Mouse (Mus musculus) forebrain, postnatal 0 days (tissue): ENCODE data around the gene Magohb. TPM values are rescaled to one million over a fixed set of nuclear protein-coding genes. Genes with fewer than 3 reads are reported as not detected.
A peak's percentile ranks its signal among the peaks of the same experiment; 100 is the strongest.
"Not testable (repeated sequence)": the region's sequence is repeated elsewhere in the genome, so short reads cannot be mapped to it uniquely, and the experiment has no call there.

Experiments
- ATAC-seq: fragments of 200-750 bp; cut with Nextera tagmentation; 2 replicates; pipeline ENCODE4 v1.8.0; 2017; ENCODE audit warnings: mild to moderate bottlenecking, moderate library complexity
- DNase-seq: peaks from one replicate; pipeline ENCODE4 v3.0.0-alpha.2; 2015
- H3K27ac ChIP-seq: fragments of 300-500 bp; sonication (generic); 2 replicates; pipeline ENCODE4 v1.5.1; 2014; ENCODE audit warnings: low read depth, mild to moderate bottlenecking, antibody characterized with exemption, low read length, moderate library complexity, mixed read lengths
- H3K27me3 ChIP-seq: fragments of 300-500 bp; sonication (generic); 2 replicates; pipeline ENCODE4 v1.6.1; 2014; ENCODE audit warnings: mild to moderate bottlenecking, low read length, mixed read lengths; ENCODE audit not compliant: insufficient read depth
- H3K36me3 ChIP-seq: fragments of 300-500 bp; sonication (generic); 2 replicates; pipeline ENCODE4 v1.6.1; 2014; ENCODE audit warnings: mild to moderate bottlenecking, moderate library complexity; ENCODE audit not compliant: insufficient read depth
- H3K4me1 ChIP-seq: fragments of 300-500 bp; sonication (generic); 2 replicates; pipeline ENCODE4 v1.6.1; 2014; ENCODE audit warnings: antibody characterized with exemption; ENCODE audit not compliant: insufficient read depth
- H3K4me2 ChIP-seq: fragments of 300-500 bp; sonication (generic); 2 replicates; pipeline ENCODE4 v1.6.1; 2014; ENCODE audit warnings: low read depth, mild to moderate bottlenecking, moderate library complexity
- H3K4me3 ChIP-seq: fragments of 300-500 bp; sonication (generic); 2 replicates; pipeline ENCODE4 v1.5.1; 2014; ENCODE audit warnings: low read depth, low read length, mixed read lengths
- H3K9ac ChIP-seq: fragments of 300-500 bp; sonication (generic); 2 replicates; pipeline ENCODE4 v1.6.1; 2014; ENCODE audit warnings: mild to moderate bottlenecking
- H3K9me3 ChIP-seq: fragments of 300-500 bp; sonication (generic); 2 replicates; pipeline ENCODE4 v1.6.1; 2016; ENCODE audit warnings: low read length
- CTCF ChIP-seq: sonication (generic); IDR thresholded peaks from 2 replicates; pipeline ENCODE4 v1.5.1; 2016; ENCODE audit warnings: antibody characterized with exemption, control low read depth, low read depth
- WGBS: fragments of 180-500 bp; shearing (Covaris S2); extraction: QIAGEN DNeasy Blood & Tissue Kit; methylation state at CpG from one replicate; pipeline ENCODE4 v1.1.7; 2014; 5-methylcytosine and 5-hydroxymethylcytosine counted together
- polyA plus RNA-seq: library from polyadenylated mRNA; unstranded; fragments of >200 nt; fragmentation: Nextera tagmentation; extraction: Ambion mirVana; gene quantifications from 2 replicates; pipeline ENCODE4 v1.2.1, GENCODE M21; 2015
- total RNA-seq: library from RNA; depleted of rRNA; stranded (reverse); fragments of >200 nt; gene quantifications from 2 replicates; pipeline ENCODE4 v1.2.3, GENCODE M21; 2014

Magohb gene
- total and polyA plus RNA-seq, 2 experiments from 2014 or later: 20.8 to 41.7 TPM

DNA sequence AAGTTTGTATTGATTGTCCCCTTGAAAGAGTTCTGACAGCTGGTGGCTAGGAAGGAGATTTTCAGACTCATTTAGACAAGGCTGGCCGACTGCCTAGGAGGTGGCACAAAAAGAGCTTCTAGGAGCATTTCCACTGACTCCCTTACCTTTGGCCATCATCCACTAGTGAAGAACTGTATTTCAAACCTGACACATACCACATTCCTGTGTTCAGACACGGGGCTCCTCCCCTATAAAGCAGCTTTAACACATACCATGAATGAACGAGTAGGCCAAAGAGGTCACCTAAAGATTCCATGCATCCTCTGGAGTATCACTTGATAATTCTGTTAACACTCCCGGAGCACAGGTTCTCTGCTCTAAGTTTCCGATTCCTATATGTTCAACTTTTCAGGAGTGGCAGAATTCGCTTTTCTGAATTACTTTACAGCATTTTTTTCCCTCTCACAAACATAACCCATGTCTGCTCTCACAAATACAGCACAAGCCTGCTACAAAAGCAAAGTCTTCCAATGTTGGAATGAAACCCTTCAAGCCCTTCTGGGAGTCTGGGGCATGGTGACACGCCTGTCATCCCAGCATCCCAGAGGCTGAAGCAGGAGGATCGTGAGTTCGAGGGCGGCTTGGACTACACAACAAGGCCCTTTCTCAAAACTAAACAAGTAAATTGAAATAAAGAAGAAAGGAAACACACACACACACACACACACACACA lies 611 bp downstream of the Magohb start:
- Histone ChIP-seq H3K9me3 (no peaks in the 10 kb centered on the region), H3K36me3 (peaks cover 8% of the 10 kb centered on the region; the same call in 1 of the 2 replicates), H3K4me3 (peak overlapping the region; percentile 49), H3K9ac (peak overlapping the region; percentile 60), H3K27me3 (no peaks in the 10 kb centered on the region; the same call in 1 of the 2 replicates), H3K4me2 (peak overlapping the region; percentile 55), H3K4me1 (peaks cover 10% of the 10 kb centered on the region; the same call in 1 of the 2 replicates), H3K27ac (peak overlapping the region; percentile 85; the same call in 1 of the 2 replicates)
- DNase-seq (no peak), ATAC-seq (peak; percentile 44)
- WGBS: 20% methylated on average over 10 of the region's 10 CpGs
- no peak for TF ChIP-seq CTCF

GRCm38 (mm10) chr6:131290430-131290829 lies 2.6 kb downstream of the Magohb start:
- no peak overlapping the region for H3K4me2 ChIP-seq
- no peak overlapping the region for H3K27ac ChIP-seq
- ATAC-seq (no peak), DNase-seq (peak; percentile 34)
- WGBS: 13% methylated on average over 2 of the region's 2 CpGs
- H3K4me1 ChIP-seq: peaks cover 10% of the 10 kb centered on the region; the same call in 1 of the 2 replicates
- H3K36me3 ChIP-seq: peaks cover 12% of the 10 kb centered on the region; the same call in 1 of the 2 replicates
- H3K4me3 ChIP-seq: no peak overlapping the region
- H3K27me3 ChIP-seq: no peaks in the 10 kb centered on the region
- peak; percentile 70 for TF ChIP-seq CTCF
- no peaks in the 10 kb centered on the region for H3K9me3 ChIP-seq
- no peak overlapping the region for H3K9ac ChIP-seq

- not testable (repeated sequence) for H3K9ac ChIP-seq, H3K4me2 ChIP-seq, H3K4me1 ChIP-seq, H3K27me3 ChIP-seq, ATAC-seq, H3K9me3 ChIP-seq, H3K4me3 ChIP-seq, H3K27ac ChIP-seq, DNase-seq
- H3K36me3 ChIP-seq: peaks cover 17% of the 10 kb centered on the region
- whole genome bisulfite sequencing: 97% methylated on average over 2 of the region's 2 CpGs
These were observed 14.9 kb downstream of the Magohb start for GRCm38 (mm10) chr6:131278160-131278559.

GRCm38 (mm10) chr6:131276659-131277058 lies 16.4 kb downstream of the Magohb start:
- ATAC-seq: no peak
- WGBS: 90% methylated on average over 4 of the region's 4 CpGs
- no peak for TF ChIP-seq CTCF
- Histone ChIP-seq H3K4me2 (no peak overlapping the region), H3K27me3 (no peaks in the 10 kb centered on the region), H3K4me1 (no peaks in the 10 kb centered on the region), H3K4me3 (no peak overlapping the region), H3K9me3 (no peaks in the 10 kb centered on the region), H3K9ac (no peak overlapping the region), H3K36me3 (peaks cover 14% of the 10 kb centered on the region), H3K27ac (no peak overlapping the region)
- no peak for DNase-seq

DNA sequence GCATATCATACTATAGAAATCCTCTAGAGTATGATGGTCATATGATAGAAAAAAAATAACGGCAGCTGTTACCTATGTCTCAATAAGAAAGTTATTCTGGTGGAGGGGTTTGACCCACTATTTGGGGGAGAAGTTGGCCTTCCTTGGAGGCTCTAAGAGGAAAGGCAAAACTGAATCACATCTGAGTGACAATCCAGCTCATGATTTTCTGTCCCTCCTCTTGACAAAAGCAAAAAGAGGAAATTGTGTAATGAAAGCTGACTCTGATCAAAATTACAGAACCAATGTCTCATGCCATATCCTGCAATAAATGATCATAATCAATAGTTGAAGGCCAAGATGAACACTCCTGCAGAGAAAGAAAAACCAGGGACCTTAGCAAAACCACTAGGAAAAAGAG lies 20.7 kb downstream of the Magohb start:
- Histone ChIP-seq H3K27me3 (no peaks in the 10 kb centered on the region), H3K9me3 (no peaks in the 10 kb centered on the region), H3K4me1 (no peaks in the 10 kb centered on the region), H3K4me2 (no peak overlapping the region), H3K4me3 (no peak overlapping the region), H3K9ac (no peak overlapping the region), H3K27ac (no peak overlapping the region), H3K36me3 (peaks cover 8% of the 10 kb centered on the region)
- 92% methylated on average over 1 of the region's 1 CpGs for WGBS
- no peak for TF ChIP-seq CTCF
- DNase-seq: no peak
- ATAC-seq: no peak

GRCm38 (mm10) chr6:131270312-131270711 lies 22.7 kb downstream of the Magohb start:
- Histone ChIP-seq H3K36me3 (no peaks in the 10 kb centered on the region; the same call in 1 of the 2 replicates), H3K4me3 (no peak overlapping the region), H3K27me3 (no peaks in the 10 kb centered on the region), H3K9me3 (no peaks in the 10 kb centered on the region), H3K27ac (no peak overlapping the region), H3K4me1 (no peaks in the 10 kb centered on the region), H3K4me2 (no peak overlapping the region), H3K9ac (no peak overlapping the region)
- DNase-seq (no peak), ATAC-seq (no peak)
- no peak for TF ChIP-seq CTCF
- 73% methylated on average over 1 of the region's 1 CpGs for WGBS

- TF ChIP-seq CTCF: no peak
- no peak for DNase-seq
- no peak overlapping the region for H3K4me2 ChIP-seq
- H3K27ac ChIP-seq: no peak overlapping the region
- WGBS: 94% methylated on average over 2 of the region's 2 CpGs
- H3K9ac ChIP-seq: no peak overlapping the region
- H3K36me3 ChIP-seq: no peaks in the 10 kb centered on the region
- no peaks in the 10 kb centered on the region for H3K9me3 ChIP-seq
- no peaks in the 10 kb centered on the region for H3K27me3 ChIP-seq
- no peak for ATAC-seq
- H3K4me3 ChIP-seq: no peak overlapping the region
- H3K4me1 ChIP-seq: no peaks in the 10 kb centered on the region
These were observed 23.4 kb downstream of the Magohb start for GRCm38 (mm10) chr6:131269599-131269998.
